Mouse (Mus musculus): ENCODE data around the gene Camta1.

- no peak for TF ChIP-seq EP300 (optimal IDR thresholded peaks at IDR 0.05)
- no peak for TF ChIP-seq CTCF (IDR thresholded peaks at IDR 0.05; ENCODE audit: low read depth)
These were observed 41.1 kb upstream of the Camta1 start for GRCm38 (mm10) chr4:151902689-151903241.

Measured in stomach, postnatal 0 days (tissue).